Mouse (Mus musculus) ES-Bruce4 (cell line): ENCODE results near the gene Ppp5c.
A peak's percentile ranks its signal among the peaks of the same experiment; 100 is the strongest.

ENCODE experiments used
- CTCF ChIP-seq: IDR thresholded peaks from one replicate; pipeline ENCODE4 v1.8.1; 2011; ENCODE audit warnings: low read depth, low read length
- POLR2A ChIP-seq: IDR thresholded peaks from one replicate; pipeline ENCODE4 v1.8.1; 2011; ENCODE audit warnings: low read length; ENCODE audit not compliant: insufficient read depth

DNA sequence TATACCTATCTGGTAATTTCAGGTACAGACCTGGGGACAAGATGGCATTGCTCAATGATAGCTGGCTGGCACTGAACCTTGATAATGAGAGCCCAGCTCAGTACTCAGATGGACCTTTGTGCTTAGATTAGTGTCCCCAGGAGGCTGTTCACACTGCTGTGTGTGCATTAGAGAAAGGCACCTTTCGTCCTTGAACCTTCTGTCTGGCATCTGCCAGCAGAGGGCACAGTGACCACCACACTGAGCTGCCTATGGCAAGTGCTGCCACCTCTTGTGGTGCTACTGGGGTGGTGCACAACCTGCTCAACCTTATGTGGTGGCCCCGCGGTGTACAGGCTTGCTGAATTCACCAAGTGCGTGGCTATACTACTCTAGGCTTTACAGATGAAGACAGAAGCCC is 20.4 kb downstream of the Ppp5c start:
- TF ChIP-seq POLR2A, result no peak
- TF ChIP-seq CTCF, result peak; percentile 55
